Mouse (Mus musculus): ENCODE results near the gene Slc7a6.

- no peak for TF ChIP-seq CTCF (IDR thresholded peaks at IDR 0.05; ENCODE audit: control insufficient read depth, insufficient read depth, insufficient read length)
- no peak for TF ChIP-seq USF1 (IDR thresholded peaks at IDR 0.05; ENCODE audit: low read depth)
- no peak for TF ChIP-seq MAX (IDR thresholded peaks at IDR 0.05)
Measured at GRCm38 (mm10) chr8:106129232-106129930, 39.3 kb upstream of the Slc7a6 start.

Measured in C2C12 (cell line).